Mouse (Mus musculus): ENCODE results near the gene Cep104. TPM values are rescaled to one million over a fixed set of nuclear protein-coding genes. Genes with fewer than 3 reads are reported as not detected.
A peak's percentile ranks its signal among the peaks of the same experiment; 100 is the strongest.

The Cep104 gene
- total RNA-seq, 1 experiment = 15.0 TPM

DNA sequence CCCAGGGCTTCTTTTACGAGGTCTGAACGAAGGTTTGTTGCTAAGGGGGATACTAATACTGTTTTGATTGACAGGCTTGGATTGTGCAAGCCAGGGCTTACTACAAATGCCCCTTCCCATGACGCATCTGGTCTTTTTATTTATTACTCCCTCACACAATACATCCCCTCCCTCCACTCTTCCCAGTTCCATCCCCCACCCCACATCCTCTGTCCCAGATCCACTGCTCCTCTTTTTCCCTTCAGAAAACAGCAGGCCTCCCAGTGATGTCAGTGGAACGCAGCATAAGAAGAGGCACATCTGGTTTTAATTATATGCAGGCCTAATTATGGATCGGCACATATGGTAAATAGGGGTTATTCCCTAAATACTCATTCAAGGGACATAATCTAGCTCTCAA lies 23.3 kb upstream of the Cep104 start:
- H3K36me3 ChIP-seq (ENCODE audit: control insufficient read depth, insufficient read depth, low read length, poor library complexity, severe bottlenecking) = no peaks in the 10 kb centered on the region
- no peak overlapping the region for H3K4me3 ChIP-seq (ENCODE audit: insufficient read depth in 1 of 2, low read depth in 1 of 2, low read length in 2 of 2, poor library complexity in 1 of 2, severe bottlenecking in 1 of 2)
- no peak overlapping the region for H3K27ac ChIP-seq (ENCODE audit: insufficient read depth, low read depth, low read length, poor library complexity, severe bottlenecking)
- DNase-seq (ENCODE audit: low read depth, low spot score) = no peak
- peaks cover 0 to 4% of the 10 kb centered on the region in 2 experiments; a peak in 2 of 4 replicates for H3K4me1 ChIP-seq (ENCODE audit: control insufficient read depth in 2 of 2, insufficient read depth in 2 of 2, low read length in 2 of 2, poor library complexity in 1 of 2)
- in situ Hi-C loops (cut with MboI; ENCODE audit: low sequenced_read_pairs in 2 of 2, unreplicated experiment in 2 of 2) = no loop called here
- no peaks in the 10 kb centered on the region for H3K9me3 ChIP-seq (ENCODE audit: control insufficient read depth, insufficient read depth, low read depth, low read length)
- H3K9ac ChIP-seq (ENCODE audit: insufficient read depth, low read depth, low read length, poor library complexity, severe bottlenecking) = no peak overlapping the region
- no peak for TF ChIP-seq CHD2 (IDR thresholded peaks at IDR 0.05; ENCODE audit: low read depth, low read length)
- TF ChIP-seq MAFK (IDR thresholded peaks at IDR 0.05; ENCODE audit: insufficient read depth, low read depth, low read length) = no peak

DNA sequence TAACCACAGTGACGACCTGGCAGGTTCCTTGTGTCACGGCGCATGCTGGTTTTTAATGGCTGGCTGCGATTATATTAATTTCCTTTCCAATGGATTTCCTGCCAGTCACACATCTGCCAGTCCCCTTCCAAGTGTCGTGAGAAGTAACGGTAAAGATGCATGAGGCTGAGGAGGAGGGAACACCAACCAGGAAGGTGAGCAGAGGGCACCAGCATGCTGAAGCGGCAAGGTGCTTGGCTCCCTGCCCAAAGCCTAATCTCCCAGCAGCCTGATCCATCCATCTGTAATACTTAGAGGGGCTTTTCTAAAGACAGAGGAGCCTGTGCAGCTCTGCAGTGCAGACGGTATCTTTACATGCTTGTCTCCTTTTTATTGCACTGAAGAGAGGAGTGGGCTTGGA lies 19.3 kb upstream of the Cep104 start:
- peaks cover 0 to 6% of the 10 kb centered on the region in 2 experiments; a peak in 2 of 4 replicates for H3K4me1 ChIP-seq (ENCODE audit: control insufficient read depth in 2 of 2, insufficient read depth in 2 of 2, low read length in 2 of 2, poor library complexity in 1 of 2)
- no peak for TF ChIP-seq HCFC1 (IDR thresholded peaks at IDR 0.05; ENCODE audit: borderline replicate concordance, insufficient read depth, low read length)
- no peak for TF ChIP-seq MAFK (IDR thresholded peaks at IDR 0.05; ENCODE audit: insufficient read depth, low read depth, low read length)
- no peak for TF ChIP-seq ZNF384 (IDR thresholded peaks at IDR 0.05; ENCODE audit: low read depth, low read length)
- TF ChIP-seq ZC3H11A (IDR thresholded peaks at IDR 0.05; ENCODE audit: borderline replicate concordance, low read depth, low read length) = no peak
- TF ChIP-seq CHD2 (IDR thresholded peaks at IDR 0.05; ENCODE audit: low read depth, low read length) = no peak
- H3K27ac ChIP-seq (ENCODE audit: insufficient read depth, low read depth, low read length, poor library complexity, severe bottlenecking) = no peak overlapping the region
- no peak for DNase-seq (ENCODE audit: low read depth, low spot score)
- in situ Hi-C loops (cut with MboI; ENCODE audit: low sequenced_read_pairs in 2 of 2, unreplicated experiment in 2 of 2) = no loop called here
- peaks cover 13% of the 10 kb centered on the region for H3K36me3 ChIP-seq (ENCODE audit: control insufficient read depth, insufficient read depth, low read length, poor library complexity, severe bottlenecking)
- H3K4me3 ChIP-seq (ENCODE audit: insufficient read depth in 1 of 2, low read depth in 1 of 2, low read length in 2 of 2, poor library complexity in 1 of 2, severe bottlenecking in 1 of 2) = no peak overlapping the region
- H3K9ac ChIP-seq (ENCODE audit: insufficient read depth, low read depth, low read length, poor library complexity, severe bottlenecking) = no peak overlapping the region; the same call in 1 of the 2 replicates
- H3K9me3 ChIP-seq (ENCODE audit: control insufficient read depth, insufficient read depth, low read depth, low read length) = no peaks in the 10 kb centered on the region

GRCm38 (mm10) chr4:153956569-153957405 lies 18.2 kb upstream of the Cep104 start, which contains the start of gene A430005L14Rik:
A430005L14Rik (plus strand) TSS chr4:153957237.
- H3K4me1 ChIP-seq (ENCODE audit: control insufficient read depth in 2 of 2, insufficient read depth in 2 of 2, low read length in 2 of 2, poor library complexity in 1 of 2) = peaks cover 0 to 6% of the 10 kb centered on the region in 2 experiments; a peak in 2 of 4 replicates
- peak within 1 kb of the TSS; percentile 78 to 81 for H3K4me3 ChIP-seq (ENCODE audit: insufficient read depth in 1 of 2, low read depth in 1 of 2, low read length in 2 of 2, poor library complexity in 1 of 2, severe bottlenecking in 1 of 2)
- peak within 1 kb of the TSS; percentile 96 for H3K9ac ChIP-seq (ENCODE audit: insufficient read depth, low read depth, low read length, poor library complexity, severe bottlenecking)
- no peaks in the 10 kb centered on the region for H3K9me3 ChIP-seq (ENCODE audit: control insufficient read depth, insufficient read depth, low read depth, low read length)
- H3K27ac ChIP-seq (ENCODE audit: insufficient read depth, low read depth, low read length, poor library complexity, severe bottlenecking) = peak within 1 kb of the TSS; percentile 77
- H3K36me3 ChIP-seq (ENCODE audit: control insufficient read depth, insufficient read depth, low read length, poor library complexity, severe bottlenecking) = peaks cover 22% of the 10 kb centered on the region
- TF ChIP-seq MAFK (IDR thresholded peaks at IDR 0.05; ENCODE audit: insufficient read depth, low read depth, low read length) = no peak
- TF ChIP-seq ZNF384 (IDR thresholded peaks at IDR 0.05; ENCODE audit: low read depth, low read length) = no peak
- no peak for TF ChIP-seq ZC3H11A (IDR thresholded peaks at IDR 0.05; ENCODE audit: borderline replicate concordance, low read depth, low read length)
- TF ChIP-seq HCFC1 (IDR thresholded peaks at IDR 0.05; ENCODE audit: borderline replicate concordance, insufficient read depth, low read length) = peak; percentile 87
- TF ChIP-seq CHD2 (IDR thresholded peaks at IDR 0.05; ENCODE audit: low read depth, low read length) = no peak
- in situ Hi-C loops (cut with MboI; ENCODE audit: low sequenced_read_pairs in 2 of 2, unreplicated experiment in 2 of 2) = no loop called here
- peak; percentile 90 for DNase-seq (ENCODE audit: low read depth, low spot score)

DNA sequence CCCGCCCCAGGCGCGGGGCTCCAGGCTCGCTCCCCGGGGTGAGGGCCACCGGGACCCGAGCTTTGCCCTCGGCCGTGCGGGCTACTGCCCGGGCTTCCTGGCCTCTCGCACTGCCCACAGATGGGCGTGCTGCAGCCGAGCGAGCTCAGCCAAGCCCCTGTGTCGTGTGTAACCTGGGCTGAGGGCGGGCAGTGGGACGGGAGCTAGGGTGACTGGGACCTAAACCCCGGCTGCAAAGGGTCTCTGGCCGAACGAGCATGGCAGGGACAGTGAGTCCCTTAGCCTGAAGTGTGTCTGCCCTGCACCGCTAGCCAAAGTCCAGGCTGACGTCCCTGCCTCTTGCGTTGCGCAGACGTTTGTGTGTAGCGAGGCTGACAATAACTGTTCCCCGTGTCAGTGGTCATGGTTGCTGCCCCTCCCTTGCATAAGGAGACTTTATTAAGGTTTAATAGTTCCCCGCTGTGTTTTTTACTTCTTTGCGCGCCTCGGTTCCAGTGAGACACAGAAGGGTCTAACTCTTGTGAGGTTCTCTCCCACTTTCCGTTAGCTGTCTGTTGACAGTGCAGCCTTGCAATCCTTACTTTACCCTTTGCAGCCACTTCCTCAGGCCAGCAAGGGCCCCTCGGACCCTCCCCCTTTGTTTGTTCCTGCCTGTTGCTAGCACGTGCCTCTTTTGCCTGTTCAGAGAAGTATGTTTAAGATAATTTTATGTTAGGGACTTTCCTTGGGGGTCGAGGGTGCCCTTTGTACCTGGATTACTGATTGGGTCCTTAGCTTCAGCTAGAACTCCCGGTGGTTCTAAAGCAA lies 17.3 kb upstream of the Cep104 start:
- in situ Hi-C loops (cut with MboI; ENCODE audit: low sequenced_read_pairs in 2 of 2, unreplicated experiment in 2 of 2) = no loop called here
- H3K27ac ChIP-seq (ENCODE audit: insufficient read depth, low read depth, low read length, poor library complexity, severe bottlenecking) = peak overlapping the region; percentile 50; the same call in 1 of the 2 replicates
- no peaks in the 10 kb centered on the region for H3K9me3 ChIP-seq (ENCODE audit: control insufficient read depth, insufficient read depth, low read depth, low read length)
- TF ChIP-seq MAFK (IDR thresholded peaks at IDR 0.05; ENCODE audit: insufficient read depth, low read depth, low read length) (no peak), ZNF384 (IDR thresholded peaks at IDR 0.05; ENCODE audit: low read depth, low read length) (no peak)
- H3K4me1 ChIP-seq (ENCODE audit: control insufficient read depth in 2 of 2, insufficient read depth in 2 of 2, low read length in 2 of 2, poor library complexity in 1 of 2) = peaks cover 0 to 2% of the 10 kb centered on the region in 2 experiments; a peak in 2 of 4 replicates
- H3K9ac ChIP-seq (ENCODE audit: insufficient read depth, low read depth, low read length, poor library complexity, severe bottlenecking) = peak overlapping the region; percentile 96
- H3K4me3 ChIP-seq (ENCODE audit: insufficient read depth in 1 of 2, low read depth in 1 of 2, low read length in 2 of 2, poor library complexity in 1 of 2, severe bottlenecking in 1 of 2) = peak overlapping the region; percentile 78 to 81
- no peak for DNase-seq (ENCODE audit: low read depth, low spot score)
- H3K36me3 ChIP-seq (ENCODE audit: control insufficient read depth, insufficient read depth, low read length, poor library complexity, severe bottlenecking) = peaks cover 29% of the 10 kb centered on the region

Data from ES-E14 (cell line).